Mouse (Mus musculus) ES-E14 (cell line): ENCODE measurements at regions not wholly inside any gene's neighbourhood (a gene's known extent, or its start where the extent isn't known, plus 50 kb on each side); places are given as distances from the start of the nearest gene placed in this dataset.
"Not testable (repeated sequence)": the region's sequence is repeated elsewhere in the genome, so short reads cannot be mapped to it uniquely, and the experiment has no call there.

Experiments
- DNase-seq: peaks from one replicate; pipeline ENCODE4 v3.0.0-alpha.2; 2013; ENCODE audit warnings: low read depth, low spot score
- H3K27ac ChIP-seq: 2 replicates; pipeline ENCODE4 v1.5.1; 2012; ENCODE audit warnings: low read depth, mild to moderate bottlenecking, low read length, moderate library complexity, mixed read lengths; ENCODE audit not compliant: poor library complexity, insufficient read depth, severe bottlenecking
- H3K36me3 ChIP-seq: 2 replicates; pipeline ENCODE4 v1.6.1; 2012; ENCODE audit warnings: mild to moderate bottlenecking, low read length, moderate library complexity, mixed read lengths; ENCODE audit not compliant: control insufficient read depth, poor library complexity, insufficient read depth, severe bottlenecking
- H3K4me1 ChIP-seq, 2 experiments: fragments of 150-350 bp in 1 of 2; sonication (generic) in 1 of 2; 2 replicates each; pipeline ENCODE4 v1.6.1; 2012; ENCODE audit warnings: low read length in 2 of 2, mild to moderate bottlenecking in 1 of 2, mixed read lengths in 1 of 2; ENCODE audit not compliant: control insufficient read depth in 2 of 2, insufficient read depth in 2 of 2, poor library complexity in 1 of 2
- H3K4me3 ChIP-seq, 2 experiments: fragments of 150-350 bp in 1 of 2; sonication (generic) in 1 of 2; 2 replicates each; pipeline ENCODE4 v1.5.1; 2012; ENCODE audit warnings: low read length in 2 of 2, low read depth in 1 of 2, mild to moderate bottlenecking in 1 of 2, mixed read lengths in 1 of 2; ENCODE audit not compliant: insufficient read depth in 1 of 2, poor library complexity in 1 of 2, severe bottlenecking in 1 of 2
- H3K9ac ChIP-seq: 2 replicates; pipeline ENCODE4 v1.6.1; 2012; ENCODE audit warnings: low read depth, mild to moderate bottlenecking, low read length, mixed read lengths; ENCODE audit not compliant: poor library complexity, insufficient read depth, severe bottlenecking
- H3K9me3 ChIP-seq: fragments of 150-350 bp; sonication (generic); 2 replicates; pipeline ENCODE4 v1.6.1; 2012; ENCODE audit warnings: low read depth, mild to moderate bottlenecking, low read length; ENCODE audit not compliant: control insufficient read depth, insufficient read depth
- CHD2 ChIP-seq: IDR thresholded peaks from 2 replicates; pipeline ENCODE4 v1.6.1; 2014; ENCODE audit warnings: mild to moderate bottlenecking, low read depth, low read length, inconsistent platforms
- HCFC1 ChIP-seq: IDR thresholded peaks from 2 replicates; pipeline ENCODE4 v1.6.1; 2012; ENCODE audit warnings: low read length, inconsistent platforms, borderline replicate concordance; ENCODE audit not compliant: insufficient read depth
- MAFK ChIP-seq: IDR thresholded peaks from 2 replicates; pipeline ENCODE4 v1.6.1; 2014; ENCODE audit warnings: mild to moderate bottlenecking, low read depth, low read length, inconsistent platforms; ENCODE audit not compliant: insufficient read depth
- ZC3H11A ChIP-seq: IDR thresholded peaks from 2 replicates; pipeline ENCODE4 v1.6.1; 2012; ENCODE audit warnings: low read depth, mild to moderate bottlenecking, inconsistent platforms, low read length, borderline replicate concordance
- ZNF384 ChIP-seq: IDR thresholded peaks from 2 replicates; pipeline ENCODE4 v1.6.1; 2012; ENCODE audit warnings: low read depth, low read length, inconsistent platforms
- in situ Hi-C, 2 experiments: fragments of 600-800 bp; cut with MboI; formaldehyde crosslinking; loops; one replicate each; pipeline ENCODE4 v1.15.1; 2025; ENCODE audit warnings: low sequenced_read_pairs in 2 of 2, inconsistent platforms in 1 of 2; ENCODE audit not compliant: unreplicated experiment in 2 of 2

GRCm38 (mm10) chr14:59045687-59046086 is 97.0 kb downstream of the 1700129C05Rik start:
- Histone ChIP-seq H3K36me3 (no peaks in the 10 kb centered on the region), H3K27ac (no peak overlapping the region), H3K4me1 (no peaks in the 10 kb centered on the region), H3K4me3 (no peak overlapping the region), H3K9me3 (peaks cover 1% of the 10 kb centered on the region; the same call in 1 of the 2 replicates), H3K9ac (no peak overlapping the region)
- in situ Hi-C loops, result no loop called here
- DNase-seq, result no peak
- TF ChIP-seq ZC3H11A (no peak), CHD2 (no peak), ZNF384 (no peak), MAFK (no peak), HCFC1 (no peak)

GRCm38 (mm10) chr14:59045235-59045634 is 97.5 kb downstream of the 1700129C05Rik start:
- no peak for TF ChIP-seq MAFK
- TF ChIP-seq HCFC1, result no peak
- H3K9me3 ChIP-seq, result no peaks in the 10 kb centered on the region
- DNase-seq, result no peak
- H3K27ac ChIP-seq, result no peak overlapping the region
- H3K36me3 ChIP-seq, result no peaks in the 10 kb centered on the region
- H3K9ac ChIP-seq, result no peak overlapping the region
- H3K4me3 ChIP-seq, result no peak overlapping the region
- no peaks in the 10 kb centered on the region for H3K4me1 ChIP-seq
- in situ Hi-C loops, result no loop called here

GRCm38 (mm10) chr14:59042152-59042551 is 100.5 kb downstream of the 1700129C05Rik start:
- no peak overlapping the region for H3K27ac ChIP-seq
- H3K9ac ChIP-seq, result no peak overlapping the region
- H3K9me3 ChIP-seq, result no peaks in the 10 kb centered on the region
- in situ Hi-C loops, result no loop called here
- no peak for DNase-seq
- TF ChIP-seq HCFC1 (no peak), MAFK (no peak), ZNF384 (no peak), ZC3H11A (no peak), CHD2 (no peak)
- no peaks in the 10 kb centered on the region for H3K36me3 ChIP-seq
- H3K4me1 ChIP-seq, result no peaks in the 10 kb centered on the region
- H3K4me3 ChIP-seq, result no peak overlapping the region

- H3K27ac ChIP-seq, H3K9me3 ChIP-seq, H3K9ac ChIP-seq, H3K4me1 ChIP-seq, H3K36me3 ChIP-seq, in situ Hi-C loops, H3K4me3 ChIP-seq: not testable (repeated sequence)
- peak; percentile 24 for DNase-seq
Measured at GRCm38 (mm10) chr14:59025757-59026156, 116.9 kb downstream of the 1700129C05Rik start.

GRCm38 (mm10) chr14:59009534-59009933 is 133.2 kb downstream of the 1700129C05Rik start:
- TF ChIP-seq MAFK, result peak; percentile 98
- no peak for TF ChIP-seq ZC3H11A
- DNase-seq, result no peak
- Histone ChIP-seq H3K4me1 (no peaks in the 10 kb centered on the region), H3K9me3 (no peaks in the 10 kb centered on the region), H3K36me3 (no peaks in the 10 kb centered on the region), H3K27ac (no peak overlapping the region), H3K9ac (no peak overlapping the region), H3K4me3 (no peak overlapping the region)
- in situ Hi-C loops, result no loop called here
